Mouse (Mus musculus) monocyte, adult 2 months (primary cell): ENCODE data around the gene Plin5.
"Not testable (repeated sequence)": the region's sequence is repeated elsewhere in the genome, so short reads cannot be mapped to it uniquely, and the experiment has no call there.

ENCODE experiments used
- DNase-seq, 2 experiments: peaks; one replicate each; pipeline ENCODE4 v3.0.0; 2022; ENCODE audit warnings: low spot score in 2 of 2, low read depth in 1 of 2

The Plin5 gene

DNA sequence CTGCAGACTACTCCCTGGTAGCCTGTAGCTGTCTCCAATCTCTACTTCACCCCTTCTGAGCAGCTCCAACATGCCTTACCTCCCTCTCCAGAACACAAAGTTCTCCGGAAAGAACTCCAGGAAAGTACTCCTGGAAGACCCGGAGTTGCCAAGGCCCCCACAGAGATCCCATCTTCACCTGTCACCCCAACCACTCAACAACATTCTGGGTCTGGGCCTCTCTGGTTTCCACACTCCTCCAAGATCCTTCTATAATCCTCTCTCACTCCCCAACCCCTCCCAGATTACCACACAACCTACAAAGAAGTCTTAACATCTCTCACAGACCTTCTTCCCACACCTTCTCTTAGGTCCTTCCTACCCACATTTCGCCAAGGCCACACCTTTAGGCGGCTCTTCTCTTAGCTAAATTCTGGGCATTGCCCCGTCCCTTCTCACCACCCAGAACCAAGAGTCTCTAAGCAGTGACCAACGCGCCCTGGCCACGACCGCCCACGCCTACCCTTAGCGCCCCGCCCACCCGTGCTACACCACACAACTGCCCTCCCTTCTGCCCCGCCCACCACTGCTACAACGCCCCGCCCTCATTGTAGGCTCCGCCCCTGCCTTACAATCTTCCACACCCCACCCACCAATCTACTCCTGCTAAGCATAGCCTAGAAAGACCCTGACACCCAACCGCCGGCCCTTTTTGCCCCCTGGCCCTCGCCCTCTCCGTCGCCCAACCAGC is 43.1 kb downstream of the Plin5 start:
- DNase-seq, result peak; percentile 52 to 78

DNA sequence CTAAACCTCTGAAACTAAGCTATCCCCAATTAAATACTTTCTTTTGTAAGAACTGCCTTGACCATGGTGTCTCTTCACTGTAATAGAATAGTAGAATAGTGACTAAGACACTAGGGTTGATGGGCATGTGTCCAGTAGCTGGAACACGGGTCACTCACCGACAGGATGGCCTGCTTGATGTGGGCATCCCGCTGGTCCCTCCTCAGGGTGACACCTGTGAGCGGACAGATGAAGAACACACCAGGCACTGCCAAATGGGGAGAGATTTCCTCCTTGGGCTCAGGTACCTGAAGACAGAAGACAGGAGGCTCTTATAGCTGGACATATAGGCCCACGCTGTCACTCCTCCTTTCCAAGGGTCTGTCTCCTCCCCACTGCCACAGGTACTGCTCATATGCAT is 45.2 kb downstream of the Plin5 start:
- no peak for DNase-seq

DNA sequence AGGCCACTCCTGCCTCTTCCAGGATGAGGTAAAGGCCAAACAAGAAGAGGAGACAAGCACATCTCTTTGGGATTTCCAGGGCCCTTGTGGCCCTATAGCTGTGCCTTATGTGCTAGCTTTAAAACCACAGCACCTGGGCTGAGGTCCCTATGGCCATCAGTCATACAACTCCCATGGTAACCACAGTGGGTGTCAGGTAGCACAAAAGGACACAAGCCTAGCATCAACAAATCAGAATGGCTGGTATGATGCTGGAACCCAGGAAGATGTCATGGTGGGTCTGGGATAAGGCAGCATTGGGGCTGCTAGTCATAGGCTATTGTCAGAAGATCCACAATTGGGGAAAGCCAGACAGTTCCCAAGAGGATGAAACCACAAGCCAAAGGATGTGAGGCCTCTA is 46.3 kb downstream of the Plin5 start:
- DNase-seq, result no peak

DNA sequence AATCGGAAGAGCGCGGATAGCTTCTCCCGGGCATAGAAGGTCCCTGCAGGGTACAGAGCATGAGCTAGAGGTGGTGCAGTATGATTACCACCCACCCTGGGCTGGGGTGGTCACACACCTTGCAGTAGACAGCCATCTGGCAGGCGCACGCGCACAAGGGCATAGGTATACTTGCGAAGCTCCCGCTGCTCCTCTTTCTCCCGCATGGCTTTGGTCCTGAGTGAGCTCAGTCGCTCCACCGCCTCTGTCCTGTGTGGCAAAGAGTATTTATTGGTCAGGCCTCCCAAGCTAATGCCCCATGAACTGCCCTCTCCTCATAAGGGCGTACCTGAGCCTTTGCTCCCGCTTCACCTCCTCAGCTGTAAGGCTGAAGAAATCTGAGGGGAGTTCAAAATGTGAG is 48.3 kb downstream of the Plin5 start:
- no peak for DNase-seq

DNA sequence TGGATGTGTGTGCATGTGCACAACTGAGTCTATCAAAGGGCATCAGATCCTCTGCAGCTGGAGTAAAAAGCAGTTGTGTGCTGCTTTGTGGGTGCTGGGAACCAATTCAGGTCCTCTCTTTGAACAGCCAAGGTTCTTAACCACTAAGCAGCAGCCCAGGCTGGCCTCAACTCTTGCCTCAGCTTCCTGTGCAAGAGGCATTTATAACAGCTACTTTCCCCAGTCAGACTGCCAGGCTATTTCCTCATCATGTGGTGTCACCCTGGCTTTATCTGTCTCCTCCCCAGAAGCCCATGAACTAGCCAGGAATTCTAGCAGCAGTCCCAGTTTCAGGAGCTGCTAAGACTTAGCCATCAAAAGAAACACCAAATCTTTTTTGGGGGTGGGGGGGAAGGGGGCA is 50.9 kb downstream of the Plin5 start:
- DNase-seq, result no peak

DNA sequence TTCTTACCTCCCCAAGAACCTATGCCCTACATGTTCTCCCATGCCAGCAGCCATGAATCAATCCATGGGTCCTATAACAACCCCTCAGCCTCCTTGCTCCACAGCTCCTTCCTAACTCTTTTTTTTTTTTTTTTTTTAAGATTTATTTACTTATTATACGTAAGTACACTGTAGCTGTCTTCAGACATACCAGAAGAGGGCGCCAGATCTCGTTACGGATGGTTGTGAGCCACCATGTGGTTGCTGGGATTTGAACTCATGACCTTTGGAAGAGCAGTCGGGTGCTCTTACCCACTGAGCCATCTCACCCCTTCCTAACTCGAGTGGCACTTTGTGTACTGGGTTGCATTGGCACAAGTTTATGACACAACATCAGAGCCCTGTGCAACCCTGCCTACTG is 51.7 kb downstream of the Plin5 start:
- not testable (repeated sequence) for DNase-seq

DNA sequence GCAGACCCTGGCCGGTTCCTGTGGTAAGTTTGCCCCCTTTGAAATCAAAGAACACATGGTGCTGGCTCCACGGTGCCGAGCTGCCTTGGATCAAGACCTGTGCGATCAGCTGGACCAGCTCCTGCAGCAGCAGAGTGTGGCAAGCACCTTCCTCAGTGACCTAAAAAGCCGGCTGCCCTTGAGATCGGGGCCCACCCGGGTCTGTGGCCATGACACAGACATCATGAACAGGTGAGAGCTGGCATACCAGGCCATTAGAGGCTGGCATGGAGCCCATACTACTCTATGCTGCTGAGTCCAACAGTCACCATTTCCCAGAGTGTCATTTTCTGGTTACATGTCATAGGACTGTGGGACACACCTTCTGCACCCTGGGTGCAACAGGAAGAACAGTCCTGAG is 55.3 kb downstream of the Plin5 start:
- no peak for DNase-seq
